Mouse (Mus musculus) heart, adult 2 months (tissue): ENCODE measurements around the gene Zim1. TPM values are rescaled to one million over a fixed set of nuclear protein-coding genes. Genes with fewer than 3 reads are reported as not detected.

Source experiments
- DNase-seq, 2 experiments: peaks; one replicate each; pipeline ENCODE4 v3.0.0; 2021
- H3K27ac ChIP-seq: fragments of 200-600 bp; 2 replicates; pipeline ENCODE4 v1.8.1; 2022
- H3K27me3 ChIP-seq: fragments of 200-500 bp; 2 replicates; pipeline ENCODE4 v1.6.1; 2012; ENCODE audit warnings: mild to moderate bottlenecking, low read length, inconsistent platforms, mixed read lengths; ENCODE audit not compliant: control insufficient read depth, insufficient read depth
- H3K36me3 ChIP-seq: fragments of 200-500 bp; 2 replicates; pipeline ENCODE4 v1.6.1; 2012; ENCODE audit warnings: low read length, inconsistent platforms; ENCODE audit not compliant: control insufficient read depth, insufficient read depth
- H3K4me1 ChIP-seq: fragments of 200-500 bp; 2 replicates; pipeline ENCODE4 v1.6.1; 2011; ENCODE audit warnings: low read length; ENCODE audit not compliant: control insufficient read depth, insufficient read depth
- H3K4me3 ChIP-seq: fragments of 200-600 bp; 2 replicates; pipeline ENCODE4 v1.8.1; 2022
- H3K79me2 ChIP-seq: fragments of 200-500 bp; replicated peaks from 2 replicates; pipeline ENCODE4 v1.6.1; 2012; ENCODE audit warnings: mild to moderate bottlenecking, inconsistent platforms, low read length, moderate library complexity, mixed read lengths; ENCODE audit not compliant: control insufficient read depth, insufficient read depth
- H3K9ac ChIP-seq: fragments of 200-500 bp; 2 replicates; pipeline ENCODE4 v1.6.1; 2012; ENCODE audit warnings: low read depth, mild to moderate bottlenecking, control low read depth, inconsistent platforms, low read length, mixed read lengths
- CTCF ChIP-seq: fragments of 200-600 bp; IDR thresholded peaks from 2 replicates; pipeline ENCODE4 v1.8.1; 2022; ENCODE audit warnings: antibody characterized with exemption, mild to moderate bottlenecking, moderate library complexity
- EP300 ChIP-seq: fragments of 200-500 bp; IDR thresholded peaks from 2 replicates; pipeline ENCODE4 v1.6.1; 2011; ENCODE audit warnings: low read depth, low read length, control low read depth; ENCODE audit not compliant: insufficient read depth
- POLR2A ChIP-seq: fragments of 200-500 bp; IDR thresholded peaks from 2 replicates; pipeline ENCODE4 v1.6.1; 2011; ENCODE audit warnings: mild to moderate bottlenecking, low read depth, low read length, control low read depth; ENCODE audit not compliant: insufficient read depth
- WGBS: fragments of 180-500 bp; shearing (Covaris S2); methylation state at CpG from one replicate; pipeline ENCODE4 v1.1.7; 2018; 5-methylcytosine and 5-hydroxymethylcytosine counted together
- intact Hi-C: fragments of 180-260 bp; cut with DNase I; formaldehyde crosslinking; loops from one replicate; pipeline ENCODE4 v1.15.1; 2025
- long read RNA-seq: library from polyadenylated mRNA; stranded (forward); transcript quantifications from one replicate; pipeline ENCODE4 v2.0.0, GENCODE M21; 2021
- polyA plus RNA-seq: library from polyadenylated mRNA; depleted of rRNA; stranded (reverse); fragments of >200 nt; gene quantifications from 2 replicates; pipeline ENCODE4 v1.2.3, GENCODE M21; 2012; rRNA removed
- total RNA-seq, 2 experiments: library from RNA; stranded (reverse); gene quantifications; 2 replicates each; pipeline ENCODE4 v1.2.3; 2021

The Zim1 gene
- total RNA-seq (1 to 10 TPM; 3.8 to 4.2 TPM), polyA plus RNA-seq (0.57 and 3.1 TPM in 2 replicates)
- long read RNA-seq: 0 reads

- TF ChIP-seq POLR2A (no peak), CTCF (peak; percentile 40)
- 9% methylated on average over 32 of the region's 32 CpGs for WGBS
- peak; percentile 81 to 83 for DNase-seq
- no peaks in the 10 kb centered on the region for H3K27me3 ChIP-seq
- H3K36me3 ChIP-seq: no peaks in the 10 kb centered on the region
- peak within 1 kb of the TSS; percentile 18; the same call in 1 of the 2 replicates for H3K9ac ChIP-seq
- no peaks in the 10 kb centered on the region for H3K79me2 ChIP-seq
- no peaks in the 10 kb centered on the region for H3K4me1 ChIP-seq
- no peak within 1 kb of the TSS for H3K27ac ChIP-seq
- intact Hi-C loops: loop anchor here (10.0 kb wide), 1 partner anchor 262 kb away; the partner anchor contains the start of gene Olfr1344
- H3K4me3 ChIP-seq: peak within 1 kb of the TSS; percentile 47
Measured at GRCm38 (mm10) chr7:6696241-6697045, at the start of gene Zim1. Gene Zim1, minus strand, starts transcription at chr7:6696450.

- no peaks in the 10 kb centered on the region for H3K27me3 ChIP-seq
- no peak overlapping the region for H3K27ac ChIP-seq
- WGBS: 47% methylated on average over 10 of the region's 10 CpGs
- TF ChIP-seq CTCF (no peak), POLR2A (no peak), EP300 (no peak)
- H3K36me3 ChIP-seq: no peaks in the 10 kb centered on the region
- intact Hi-C loops: loop anchor here (10.0 kb wide), 1 partner anchor 80 kb away; no protein-coding TSS in a partner anchor
- H3K9ac ChIP-seq: no peak overlapping the region
- DNase-seq: no peak
- no peaks in the 10 kb centered on the region for H3K4me1 ChIP-seq
- H3K4me3 ChIP-seq: no peak overlapping the region
- H3K79me2 ChIP-seq: no peaks in the 10 kb centered on the region
Measured at GRCm38 (mm10) chr7:6744281-6744904, 48.1 kb upstream of the Zim1 start.

GRCm38 (mm10) chr7:6736060-6736459, 39.8 kb upstream of the Zim1 start:
- TF ChIP-seq POLR2A: no peak
- no peak for TF ChIP-seq EP300
- TF ChIP-seq CTCF: no peak
- Histone ChIP-seq H3K4me1 (no peaks in the 10 kb centered on the region), H3K4me3 (no peak overlapping the region), H3K36me3 (no peaks in the 10 kb centered on the region), H3K27ac (no peak overlapping the region), H3K79me2 (no peaks in the 10 kb centered on the region), H3K9ac (no peak overlapping the region), H3K27me3 (no peaks in the 10 kb centered on the region)
- WGBS: 75% methylated on average over 1 of the region's 1 CpGs
- intact Hi-C loops: no loop called here
- no peak for DNase-seq

GRCm38 (mm10) chr7:6731930-6732329, 35.7 kb upstream of the Zim1 start:
- Histone ChIP-seq H3K27ac (no peak overlapping the region), H3K9ac (no peak overlapping the region), H3K79me2 (no peaks in the 10 kb centered on the region), H3K36me3 (no peaks in the 10 kb centered on the region), H3K27me3 (no peaks in the 10 kb centered on the region), H3K4me3 (no peak overlapping the region), H3K4me1 (no peaks in the 10 kb centered on the region)
- DNase-seq: no peak
- intact Hi-C loops: no loop called here
- TF ChIP-seq POLR2A: no peak
- no peak for TF ChIP-seq EP300
- TF ChIP-seq CTCF: no peak
- 57% methylated on average over 4 of the region's 4 CpGs for WGBS

- TF ChIP-seq POLR2A (no peak), CTCF (no peak), EP300 (no peak)
- H3K4me1 ChIP-seq: no peaks in the 10 kb centered on the region
- no peak overlapping the region for H3K27ac ChIP-seq
- no peak overlapping the region for H3K4me3 ChIP-seq
- H3K79me2 ChIP-seq: no peaks in the 10 kb centered on the region
- WGBS: 48% methylated on average over 3 of the region's 3 CpGs
- H3K27me3 ChIP-seq: no peaks in the 10 kb centered on the region
- DNase-seq: no peak
- no peaks in the 10 kb centered on the region for H3K36me3 ChIP-seq
- intact Hi-C loops: no loop called here
- no peak overlapping the region for H3K9ac ChIP-seq
Measured at GRCm38 (mm10) chr7:6731373-6731772, 35.1 kb upstream of the Zim1 start.

GRCm38 (mm10) chr7:6730801-6731200, 34.6 kb upstream of the Zim1 start:
- DNase-seq: no peak
- no peaks in the 10 kb centered on the region for H3K27me3 ChIP-seq
- TF ChIP-seq CTCF (no peak), POLR2A (no peak), EP300 (no peak)
- H3K79me2 ChIP-seq: no peaks in the 10 kb centered on the region
- H3K4me3 ChIP-seq: peak overlapping the region; percentile 10; the same call in 1 of the 2 replicates
- H3K27ac ChIP-seq: no peak overlapping the region
- intact Hi-C loops: no loop called here
- H3K4me1 ChIP-seq: no peaks in the 10 kb centered on the region
- 46% methylated on average over 15 of the region's 15 CpGs for WGBS
- no peaks in the 10 kb centered on the region for H3K36me3 ChIP-seq
- H3K9ac ChIP-seq: no peak overlapping the region
